Mouse (Mus musculus): ENCODE results near the gene Oit1. TPM values are rescaled to one million over a fixed set of nuclear protein-coding genes. Genes with fewer than 3 reads are reported as not detected.
A peak's percentile ranks its signal among the peaks of the same experiment; 100 is the strongest.

Oit1 gene
- total and polyA plus RNA-seq, 2 experiments from 2014 or later, result not detected

DNA sequence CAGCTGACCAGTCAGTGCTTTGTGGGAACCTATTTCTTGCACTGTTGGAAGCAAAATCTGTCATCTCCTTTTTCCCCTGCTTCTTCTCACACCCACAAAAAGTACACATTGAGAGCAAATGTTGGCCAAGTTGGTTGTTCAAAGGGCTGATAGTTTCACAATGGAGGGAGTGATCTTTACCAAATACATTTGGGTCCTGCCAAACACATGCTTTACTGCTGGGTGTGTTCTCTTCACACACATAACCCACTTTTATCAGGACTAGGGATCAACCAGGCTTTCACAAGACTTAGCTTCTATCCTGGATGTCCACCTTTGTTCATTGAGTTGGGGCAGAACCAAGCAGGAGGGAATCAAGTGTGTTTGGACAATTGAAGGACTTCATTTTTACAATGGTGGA lies 20.0 kb upstream of the Oit1 start:
- Histone ChIP-seq H3K4me3 (ENCODE audit: low read depth, low read length) (no peak overlapping the region), H3K36me3 (ENCODE audit: insufficient read depth, low read length) (no peaks in the 10 kb centered on the region), H3K27ac (ENCODE audit: low read depth, low read length) (no peak overlapping the region), H3K4me1 (ENCODE audit: insufficient read depth, low read length) (no peaks in the 10 kb centered on the region), H3K9me3 (ENCODE audit: low read length) (no peaks in the 10 kb centered on the region), H3K4me2 (ENCODE audit: low read depth, low read length, poor library complexity, severe bottlenecking) (no peak overlapping the region), H3K9ac (replicated peaks; ENCODE audit: low read length, poor library complexity, severe bottlenecking) (no peak overlapping the region), H3K27me3 (ENCODE audit: insufficient read depth, low read length) (no peaks in the 10 kb centered on the region)
- ATAC-seq (ENCODE audit: low FRiP score) (no peak), DNase-seq (ENCODE audit: low spot score) (no peak)
- TF ChIP-seq CTCF (IDR thresholded peaks at IDR 0.05), result no peak

DNA sequence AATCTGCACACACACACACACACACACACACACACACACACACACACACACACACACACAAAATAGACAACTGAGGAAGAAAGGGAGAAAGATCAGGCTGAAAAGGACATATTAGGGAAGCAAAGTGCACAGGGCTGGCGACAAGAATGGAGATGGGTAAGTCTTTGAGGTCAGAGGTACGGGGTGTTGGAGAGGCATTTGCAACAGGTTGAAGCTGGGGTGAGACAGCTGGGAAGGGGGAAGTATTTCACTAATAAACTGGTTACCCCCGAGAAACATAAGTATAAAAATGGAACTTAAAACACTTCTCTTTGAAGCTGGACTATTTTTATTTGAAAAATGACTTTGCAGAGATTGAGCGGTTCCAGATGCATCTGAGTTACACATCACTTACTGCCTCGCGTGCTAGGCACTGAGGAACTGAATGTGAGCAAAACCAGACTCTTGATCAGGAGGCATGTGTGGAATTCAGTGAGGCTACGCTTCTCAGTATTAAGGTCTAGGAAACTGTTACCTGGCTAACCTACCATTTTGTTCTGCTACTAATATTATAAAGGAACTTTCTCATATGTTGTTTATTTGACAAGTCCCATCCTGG lies 17.2 kb upstream of the Oit1 start:
- no peak overlapping the region for H3K4me2 ChIP-seq (ENCODE audit: low read depth, low read length, poor library complexity, severe bottlenecking)
- no peak overlapping the region for H3K27ac ChIP-seq (ENCODE audit: low read depth, low read length)
- TF ChIP-seq CTCF (IDR thresholded peaks at IDR 0.05), result no peak
- no peak overlapping the region for H3K9ac ChIP-seq (replicated peaks; ENCODE audit: low read length, poor library complexity, severe bottlenecking)
- ATAC-seq (ENCODE audit: low FRiP score), result no peak
- no peaks in the 10 kb centered on the region for H3K9me3 ChIP-seq (ENCODE audit: low read length)
- no peak overlapping the region for H3K4me3 ChIP-seq (ENCODE audit: low read depth, low read length)
- 90% methylated on average over 7 of the region's 7 CpGs for WGBS
- H3K27me3 ChIP-seq (ENCODE audit: insufficient read depth, low read length), result no peaks in the 10 kb centered on the region
- no peaks in the 10 kb centered on the region for H3K36me3 ChIP-seq (ENCODE audit: insufficient read depth, low read length)
- H3K4me1 ChIP-seq (ENCODE audit: insufficient read depth, low read length), result no peaks in the 10 kb centered on the region
- DNase-seq (ENCODE audit: low spot score), result no peak

DNA sequence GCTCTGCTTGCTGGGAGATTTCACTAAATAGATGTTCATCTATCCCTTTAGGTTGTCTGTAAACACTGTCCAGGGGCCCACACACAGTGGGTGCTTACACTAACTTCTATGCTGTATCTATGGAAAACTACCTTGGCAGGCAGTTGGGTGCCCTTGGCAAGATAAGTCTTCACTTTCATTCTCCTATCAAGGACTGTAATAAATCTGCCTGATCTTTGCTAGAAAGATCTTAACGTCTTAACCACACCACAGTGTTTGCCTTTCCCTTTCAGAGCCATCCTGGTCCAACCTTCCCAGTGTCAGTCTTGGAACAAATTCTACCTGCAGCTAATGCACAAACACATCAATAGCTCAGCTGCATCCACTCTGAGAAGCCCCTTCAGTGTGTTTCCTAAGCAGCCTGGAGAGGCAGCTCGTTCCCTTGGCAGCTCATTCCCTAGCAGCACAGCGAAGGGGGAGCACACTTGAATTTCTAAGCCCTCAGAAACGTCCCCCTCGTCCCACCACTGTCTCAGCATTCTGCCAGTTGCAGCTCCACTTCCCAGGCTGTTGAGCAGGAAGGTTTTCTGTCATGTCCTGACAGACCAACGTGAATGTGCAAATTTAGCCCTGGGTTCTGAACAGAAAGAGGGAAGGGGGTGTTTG lies 13.7 kb upstream of the Oit1 start:
- Histone ChIP-seq H3K27me3 (ENCODE audit: insufficient read depth, low read length) (no peaks in the 10 kb centered on the region), H3K9me3 (ENCODE audit: low read length) (no peaks in the 10 kb centered on the region), H3K4me3 (ENCODE audit: low read depth, low read length) (no peak overlapping the region), H3K27ac (ENCODE audit: low read depth, low read length) (no peak overlapping the region), H3K36me3 (ENCODE audit: insufficient read depth, low read length) (no peaks in the 10 kb centered on the region), H3K4me1 (ENCODE audit: insufficient read depth, low read length) (no peaks in the 10 kb centered on the region), H3K9ac (replicated peaks; ENCODE audit: low read length, poor library complexity, severe bottlenecking) (no peak overlapping the region), H3K4me2 (ENCODE audit: low read depth, low read length, poor library complexity, severe bottlenecking) (no peak overlapping the region)
- no peak for TF ChIP-seq CTCF (IDR thresholded peaks at IDR 0.05)
- ATAC-seq (ENCODE audit: low FRiP score) (no peak), DNase-seq (ENCODE audit: low spot score) (peak; percentile 19)
- WGBS, result 41% methylated on average over 6 of the region's 6 CpGs

DNA sequence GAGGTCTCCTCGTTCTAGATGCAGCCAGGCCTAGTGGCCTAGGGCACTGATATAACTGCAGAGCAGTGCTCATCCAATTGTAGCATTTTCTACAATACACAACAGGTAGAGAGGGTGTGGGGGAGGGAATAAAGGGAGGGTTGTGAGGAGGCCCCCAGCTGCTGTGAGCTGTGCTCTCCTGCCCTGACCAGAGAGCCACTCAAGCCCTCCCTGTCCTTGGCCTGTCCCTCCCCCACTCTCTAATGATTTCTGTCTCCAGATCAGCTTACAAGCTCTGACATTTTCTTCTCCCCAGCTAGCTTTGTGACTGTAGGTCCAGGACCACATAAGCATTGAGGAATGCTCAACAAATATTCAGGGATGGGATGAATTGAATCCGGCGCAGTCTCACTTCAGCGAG lies 9.2 kb downstream of the Oit1 start:
- H3K27me3 ChIP-seq (ENCODE audit: insufficient read depth, low read length), result no peaks in the 10 kb centered on the region
- WGBS, result 91% methylated on average over 4 of the region's 4 CpGs
- H3K4me3 ChIP-seq (ENCODE audit: low read depth, low read length), result no peak overlapping the region
- DNase-seq (ENCODE audit: low spot score) (no peak), ATAC-seq (ENCODE audit: low FRiP score) (no peak)
- H3K4me1 ChIP-seq (ENCODE audit: insufficient read depth, low read length), result no peaks in the 10 kb centered on the region
- H3K36me3 ChIP-seq (ENCODE audit: insufficient read depth, low read length), result no peaks in the 10 kb centered on the region
- H3K4me2 ChIP-seq (ENCODE audit: low read depth, low read length, poor library complexity, severe bottlenecking), result no peak overlapping the region
- H3K9ac ChIP-seq (replicated peaks; ENCODE audit: low read length, poor library complexity, severe bottlenecking), result no peak overlapping the region
- no peaks in the 10 kb centered on the region for H3K9me3 ChIP-seq (ENCODE audit: low read length)
- H3K27ac ChIP-seq (ENCODE audit: low read depth, low read length), result no peak overlapping the region
- TF ChIP-seq CTCF (IDR thresholded peaks at IDR 0.05), result no peak

DNA sequence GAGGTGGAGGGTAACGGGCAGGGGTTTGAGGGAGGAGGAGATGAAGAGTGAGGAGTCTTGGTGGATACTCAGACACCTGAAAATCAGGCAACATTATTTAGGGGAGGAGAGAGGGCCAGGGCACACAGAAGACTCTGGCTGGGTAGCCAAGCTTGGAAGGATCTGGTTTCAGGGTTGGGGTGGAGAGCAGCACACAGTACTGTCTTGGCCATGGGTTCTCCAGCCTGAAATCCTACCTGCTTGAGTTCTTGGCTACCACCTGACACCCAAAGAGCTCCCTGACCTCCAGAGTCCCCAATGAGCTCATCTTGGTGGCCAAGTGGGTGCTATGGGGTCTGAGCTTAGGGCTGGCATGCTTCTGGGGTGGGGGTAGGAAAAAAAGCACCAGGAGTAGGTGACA lies 9.7 kb downstream of the Oit1 start:
- WGBS, result 100% methylated on average over 1 of the region's 1 CpGs
- Histone ChIP-seq H3K9ac (replicated peaks; ENCODE audit: low read length, poor library complexity, severe bottlenecking) (no peak overlapping the region), H3K27me3 (ENCODE audit: insufficient read depth, low read length) (no peaks in the 10 kb centered on the region), H3K27ac (ENCODE audit: low read depth, low read length) (no peak overlapping the region), H3K4me2 (ENCODE audit: low read depth, low read length, poor library complexity, severe bottlenecking) (no peak overlapping the region), H3K9me3 (ENCODE audit: low read length) (no peaks in the 10 kb centered on the region), H3K36me3 (ENCODE audit: insufficient read depth, low read length) (no peaks in the 10 kb centered on the region), H3K4me1 (ENCODE audit: insufficient read depth, low read length) (no peaks in the 10 kb centered on the region), H3K4me3 (ENCODE audit: low read depth, low read length) (no peak overlapping the region)
- no peak for DNase-seq (ENCODE audit: low spot score)
- ATAC-seq (ENCODE audit: low FRiP score), result no peak
- no peak for TF ChIP-seq CTCF (IDR thresholded peaks at IDR 0.05)

- Histone ChIP-seq H3K4me3 (ENCODE audit: low read depth, low read length) (no peak overlapping the region), H3K9ac (replicated peaks; ENCODE audit: low read length, poor library complexity, severe bottlenecking) (no peak overlapping the region), H3K27me3 (ENCODE audit: insufficient read depth, low read length) (no peaks in the 10 kb centered on the region), H3K4me1 (ENCODE audit: insufficient read depth, low read length) (no peaks in the 10 kb centered on the region), H3K9me3 (ENCODE audit: low read length) (no peaks in the 10 kb centered on the region), H3K4me2 (ENCODE audit: low read depth, low read length, poor library complexity, severe bottlenecking) (no peak overlapping the region), H3K27ac (ENCODE audit: low read depth, low read length) (no peak overlapping the region), H3K36me3 (ENCODE audit: insufficient read depth, low read length) (no peaks in the 10 kb centered on the region)
- DNase-seq (ENCODE audit: low spot score) (peak; percentile 24), ATAC-seq (ENCODE audit: low FRiP score) (no peak; the same call in 1 of the 2 replicates)
- no peak for TF ChIP-seq CTCF (IDR thresholded peaks at IDR 0.05)
- WGBS, result 49% methylated on average over 4 of the region's 4 CpGs
Measured at GRCm38 (mm10) chr14:8367727-8368520, 10.6 kb downstream of the Oit1 start.
